Mouse (Mus musculus): ENCODE results near the gene Cep290. TPM values are rescaled to one million over a fixed set of nuclear protein-coding genes. Genes with fewer than 3 reads are reported as not detected.
"Not testable (repeated sequence)": the region's sequence is repeated elsewhere in the genome, so short reads cannot be mapped to it uniquely, and the experiment has no call there.

The Cep290 gene
- polyA plus RNA-seq, 1 experiment from 2014 or later, result 2.4 TPM

GRCm38 (mm10) chr10:100521617-100522016 is 34.3 kb downstream of the Cep290 start:
- H3K27ac ChIP-seq (ENCODE audit: low read length), result no peak overlapping the region
- no peak for ATAC-seq (replicated peaks; ENCODE audit: extremely low read depth, insufficient read depth, low FRiP score)
- H3K36me3 ChIP-seq (ENCODE audit: control insufficient read depth, insufficient read depth), result 0 out of 2 replicates have a peak, but pooled peaks cover 2% of the 10 kb centered on the region
- no peak overlapping the region for H3K4me3 ChIP-seq (ENCODE audit: low read length)
- H3K27me3 ChIP-seq (ENCODE audit: control insufficient read depth, insufficient read depth, low read length), result no peaks in the 10 kb centered on the region
- 78% methylated on average over 4 of the region's 4 CpGs for WGBS
- no peaks in the 10 kb centered on the region for H3K4me1 ChIP-seq (ENCODE audit: control insufficient read depth, insufficient read depth, low read length)
- no peak overlapping the region for H3K9ac ChIP-seq (ENCODE audit: low read length)
- no peak overlapping the region for H3K4me2 ChIP-seq (ENCODE audit: low read depth, low read length)
- H3K9me3 ChIP-seq (replicated peaks; ENCODE audit: control insufficient read depth, low read length), result no peaks in the 10 kb centered on the region

GRCm38 (mm10) chr10:100522330-100522729 is 35.0 kb downstream of the Cep290 start:
- no peak overlapping the region for H3K27ac ChIP-seq (ENCODE audit: low read length)
- H3K4me2 ChIP-seq (ENCODE audit: low read depth, low read length), result no peak overlapping the region
- H3K9ac ChIP-seq (ENCODE audit: low read length), result no peak overlapping the region
- 90% methylated on average over 9 of the region's 9 CpGs for WGBS
- H3K4me1 ChIP-seq (ENCODE audit: control insufficient read depth, insufficient read depth, low read length), result no peaks in the 10 kb centered on the region
- H3K4me3 ChIP-seq (ENCODE audit: low read length), result no peak overlapping the region
- no peaks in the 10 kb centered on the region for H3K27me3 ChIP-seq (ENCODE audit: control insufficient read depth, insufficient read depth, low read length)
- ATAC-seq (replicated peaks; ENCODE audit: extremely low read depth, insufficient read depth, low FRiP score), result no peak
- no peaks in the 10 kb centered on the region for H3K9me3 ChIP-seq (replicated peaks; ENCODE audit: control insufficient read depth, low read length)
- 0 out of 2 replicates have a peak, but pooled peaks cover 2% of the 10 kb centered on the region for H3K36me3 ChIP-seq (ENCODE audit: control insufficient read depth, insufficient read depth)

GRCm38 (mm10) chr10:100524499-100525390 is 37.4 kb downstream of the Cep290 start:
- no peaks in the 10 kb centered on the region for H3K9me3 ChIP-seq (replicated peaks; ENCODE audit: control insufficient read depth, low read length)
- ATAC-seq (replicated peaks; ENCODE audit: extremely low read depth, insufficient read depth, low FRiP score), result no peak
- 79% methylated on average over 9 of the region's 9 CpGs for WGBS

GRCm38 (mm10) chr10:100556566-100557175 is 69.3 kb downstream of the Cep290 start:
- H3K27ac ChIP-seq (ENCODE audit: low read length), result no peak overlapping the region
- no peak overlapping the region for H3K4me3 ChIP-seq (ENCODE audit: low read length)
- WGBS, result 74% methylated on average over 3 of the region's 3 CpGs
- H3K36me3 ChIP-seq (ENCODE audit: control insufficient read depth, insufficient read depth), result 0 out of 2 replicates have a peak, but pooled peaks cover 6% of the 10 kb centered on the region
- no peak overlapping the region for H3K4me2 ChIP-seq (ENCODE audit: low read depth, low read length)
- ATAC-seq (replicated peaks; ENCODE audit: extremely low read depth, insufficient read depth, low FRiP score), result no peak
- no peaks in the 10 kb centered on the region for H3K27me3 ChIP-seq (ENCODE audit: control insufficient read depth, insufficient read depth, low read length)
- no peak overlapping the region for H3K9ac ChIP-seq (ENCODE audit: low read length)
- no peaks in the 10 kb centered on the region for H3K9me3 ChIP-seq (replicated peaks; ENCODE audit: control insufficient read depth, low read length)
- no peaks in the 10 kb centered on the region for H3K4me1 ChIP-seq (ENCODE audit: control insufficient read depth, insufficient read depth, low read length)

More at GRCm38 (mm10) chr10:100524499-100525390, 37.4 kb downstream of the Cep290 start:
- Histone ChIP-seq H3K4me3 (ENCODE audit: low read length) (no peak overlapping the region), H3K9ac (ENCODE audit: low read length) (no peak overlapping the region), H3K36me3 (ENCODE audit: control insufficient read depth, insufficient read depth) (0 out of 2 replicates have a peak, but pooled peaks cover 2% of the 10 kb centered on the region), H3K4me2 (ENCODE audit: low read depth, low read length) (no peak overlapping the region), H3K27ac (ENCODE audit: low read length) (no peak overlapping the region), H3K4me1 (ENCODE audit: control insufficient read depth, insufficient read depth, low read length) (no peaks in the 10 kb centered on the region), H3K27me3 (ENCODE audit: control insufficient read depth, insufficient read depth, low read length) (no peaks in the 10 kb centered on the region)

- not testable (repeated sequence) for H3K27ac ChIP-seq (ENCODE audit: low read length); H3K27me3 ChIP-seq (ENCODE audit: control insufficient read depth, insufficient read depth, low read length); H3K4me1 ChIP-seq (ENCODE audit: control insufficient read depth, insufficient read depth, low read length); H3K9ac ChIP-seq (ENCODE audit: low read length); H3K4me2 ChIP-seq (ENCODE audit: low read depth, low read length); H3K36me3 ChIP-seq (ENCODE audit: control insufficient read depth, insufficient read depth); ATAC-seq (replicated peaks; ENCODE audit: extremely low read depth, insufficient read depth, low FRiP score); H3K9me3 ChIP-seq (replicated peaks; ENCODE audit: control insufficient read depth, low read length); H3K4me3 ChIP-seq (ENCODE audit: low read length)
- WGBS, result 91% methylated on average over 3 of the region's 3 CpGs
These were observed 73.0 kb downstream of the Cep290 start for GRCm38 (mm10) chr10:100560194-100560883.

GRCm38 (mm10) chr10:100564112-100564511 is 76.8 kb downstream of the Cep290 start:
- no peak overlapping the region for H3K4me3 ChIP-seq (ENCODE audit: low read length)
- no peaks in the 10 kb centered on the region for H3K27me3 ChIP-seq (ENCODE audit: control insufficient read depth, insufficient read depth, low read length)
- H3K4me2 ChIP-seq (ENCODE audit: low read depth, low read length), result no peak overlapping the region
- peaks cover 8% of the 10 kb centered on the region for H3K36me3 ChIP-seq (ENCODE audit: control insufficient read depth, insufficient read depth)
- WGBS, result 53% methylated on average over 3 of the region's 3 CpGs
- H3K4me1 ChIP-seq (ENCODE audit: control insufficient read depth, insufficient read depth, low read length), result no peaks in the 10 kb centered on the region
- no peak overlapping the region for H3K27ac ChIP-seq (ENCODE audit: low read length)
- ATAC-seq (replicated peaks; ENCODE audit: extremely low read depth, insufficient read depth, low FRiP score), result no peak
- H3K9ac ChIP-seq (ENCODE audit: low read length), result no peak overlapping the region
- no peaks in the 10 kb centered on the region for H3K9me3 ChIP-seq (replicated peaks; ENCODE audit: control insufficient read depth, low read length)

- Histone ChIP-seq H3K27me3 (ENCODE audit: control insufficient read depth, insufficient read depth, low read length) (no peaks in the 10 kb centered on the region), H3K9ac (ENCODE audit: low read length) (no peak overlapping the region), H3K4me3 (ENCODE audit: low read length) (no peak overlapping the region), H3K4me2 (ENCODE audit: low read depth, low read length) (no peak overlapping the region), H3K9me3 (replicated peaks; ENCODE audit: control insufficient read depth, low read length) (no peaks in the 10 kb centered on the region), H3K36me3 (ENCODE audit: control insufficient read depth, insufficient read depth) (peaks cover 15% of the 10 kb centered on the region; the same call in 1 of the 2 replicates), H3K4me1 (ENCODE audit: control insufficient read depth, insufficient read depth, low read length) (no peaks in the 10 kb centered on the region), H3K27ac (ENCODE audit: low read length) (no peak overlapping the region)
- no peak for ATAC-seq (replicated peaks; ENCODE audit: extremely low read depth, insufficient read depth, low FRiP score)
- WGBS, result 88% methylated on average over 3 of the region's 3 CpGs
These were observed 84.3 kb downstream of the Cep290 start for GRCm38 (mm10) chr10:100571707-100572106.

GRCm38 (mm10) chr10:100574505-100575149 is 87.3 kb downstream of the Cep290 start:
- Histone ChIP-seq H3K4me1 (ENCODE audit: control insufficient read depth, insufficient read depth, low read length) (no peaks in the 10 kb centered on the region), H3K9ac (ENCODE audit: low read length) (no peak overlapping the region), H3K4me3 (ENCODE audit: low read length) (no peak overlapping the region), H3K9me3 (replicated peaks; ENCODE audit: control insufficient read depth, low read length) (no peaks in the 10 kb centered on the region), H3K27me3 (ENCODE audit: control insufficient read depth, insufficient read depth, low read length) (no peaks in the 10 kb centered on the region), H3K36me3 (ENCODE audit: control insufficient read depth, insufficient read depth) (peaks cover 22% of the 10 kb centered on the region), H3K4me2 (ENCODE audit: low read depth, low read length) (no peak overlapping the region), H3K27ac (ENCODE audit: low read length) (no peak overlapping the region)
- whole genome bisulfite sequencing, result 84% methylated on average over 7 of the region's 7 CpGs
- ATAC-seq (replicated peaks; ENCODE audit: extremely low read depth, insufficient read depth, low FRiP score), result no peak
